Mouse (Mus musculus) brain, embryonic 14.5 days (tissue): Measurements from ENCODE around the gene Nsmf. TPM values are rescaled to one million over a fixed set of nuclear protein-coding genes. Genes with fewer than 3 reads are reported as not detected.
A peak's percentile ranks its signal among the peaks of the same experiment; 100 is the strongest.

Experiments used
- DNase-seq: peaks from one replicate; pipeline ENCODE4 v3.0.0-alpha.2; 2011; ENCODE audit warnings: low read depth
- CTCF ChIP-seq: fragments of 200-500 bp; IDR thresholded peaks from 2 replicates; pipeline ENCODE4 v1.5.1; 2012; ENCODE audit warnings: inconsistent platforms, mild to moderate bottlenecking, moderate library complexity, borderline replicate concordance; ENCODE audit not compliant: insufficient read depth, insufficient read length; ENCODE audit errors: extremely low read depth
- POLR2A ChIP-seq: fragments of 200-500 bp; IDR thresholded peaks from 2 replicates; pipeline ENCODE4 v1.6.1; 2012; ENCODE audit warnings: mild to moderate bottlenecking, inconsistent platforms, borderline replicate concordance; ENCODE audit not compliant: poor library complexity, insufficient read depth, insufficient read length, severe bottlenecking; ENCODE audit errors: extremely low read depth
- polyA plus RNA-seq: library from polyadenylated mRNA; depleted of rRNA; stranded (reverse); fragments of >200 nt; gene quantifications from 2 replicates; pipeline ENCODE4 v1.2.3, GENCODE M21; 2012

Gene Nsmf
- polyA plus RNA-seq, 1 experiment, result 194 TPM

DNA sequence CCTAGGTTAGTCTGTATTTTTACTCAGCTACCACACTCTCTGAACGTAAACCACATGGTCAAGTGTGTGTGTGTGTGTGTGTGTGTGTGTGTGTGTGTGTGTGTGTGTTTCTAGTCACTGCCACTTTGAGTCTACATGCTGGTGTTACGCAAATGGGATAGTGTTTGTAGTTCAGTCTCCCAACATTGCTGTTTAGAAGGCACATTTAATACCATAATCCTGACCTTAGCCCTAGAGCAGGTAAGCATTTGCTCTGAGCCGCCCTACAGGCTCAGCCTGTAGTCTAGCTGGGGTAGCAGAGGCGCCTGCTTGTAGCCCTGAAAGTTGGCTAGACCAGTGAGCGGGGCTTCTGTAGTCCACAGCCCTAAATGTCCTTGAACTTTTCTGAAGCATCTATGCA lies 9.4 kb downstream of the Nsmf start:
- no peak for TF ChIP-seq CTCF
- TF ChIP-seq POLR2A, result no peak
- DNase-seq, result no peak

- no peak for TF ChIP-seq CTCF
- TF ChIP-seq POLR2A, result no peak
- DNase-seq, result no peak
Observed at GRCm38 (mm10) chr2:25064285-25064684, 10.1 kb downstream of the Nsmf start.

DNA sequence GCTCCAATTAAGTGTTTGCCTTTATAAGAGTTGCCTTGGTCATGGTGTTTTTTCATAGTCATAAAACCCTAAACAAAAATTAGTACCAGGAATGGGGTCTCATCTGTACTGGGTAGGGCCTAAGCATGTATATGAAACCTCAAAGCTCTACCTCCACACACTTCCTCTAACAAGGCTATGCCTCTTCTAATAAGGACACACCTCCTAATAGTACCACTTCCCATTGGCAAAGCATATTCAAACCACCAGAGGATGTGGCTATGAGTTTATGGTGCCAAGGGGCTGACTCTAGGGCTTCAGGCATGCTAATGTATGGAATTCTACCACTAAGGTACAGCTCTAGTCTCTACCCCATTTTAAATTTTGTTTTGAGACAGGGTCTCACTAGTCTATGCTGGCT lies 11.4 kb downstream of the Nsmf start:
- no peak for TF ChIP-seq POLR2A
- no peak for TF ChIP-seq CTCF
- no peak for DNase-seq

GRCm38 (mm10) chr2:25066552-25066951 lies 12.4 kb downstream of the Nsmf start:
- DNase-seq, result no peak
- TF ChIP-seq POLR2A (no peak), CTCF (no peak)

DNA sequence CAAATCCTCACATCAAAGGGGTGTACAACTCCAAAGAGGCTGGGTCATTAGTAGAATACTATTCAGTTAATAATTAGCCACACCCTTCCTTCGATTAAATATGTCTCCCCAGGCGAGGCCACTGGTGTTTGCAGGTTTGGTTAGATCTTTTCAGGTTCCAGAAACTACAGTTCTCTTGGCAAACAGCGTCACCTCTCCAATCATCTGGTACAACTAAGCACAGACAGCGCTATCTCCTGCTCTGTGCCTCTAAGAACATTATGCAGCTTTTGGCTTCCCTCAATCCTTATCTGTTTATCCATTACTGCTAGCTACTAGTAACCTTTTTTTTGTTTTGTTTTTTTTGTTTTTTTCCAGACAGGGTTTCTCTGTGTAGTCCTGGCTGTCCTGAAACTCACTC lies 15.4 kb downstream of the Nsmf start:
- TF ChIP-seq POLR2A (no peak), CTCF (no peak)
- DNase-seq, result no peak

DNA sequence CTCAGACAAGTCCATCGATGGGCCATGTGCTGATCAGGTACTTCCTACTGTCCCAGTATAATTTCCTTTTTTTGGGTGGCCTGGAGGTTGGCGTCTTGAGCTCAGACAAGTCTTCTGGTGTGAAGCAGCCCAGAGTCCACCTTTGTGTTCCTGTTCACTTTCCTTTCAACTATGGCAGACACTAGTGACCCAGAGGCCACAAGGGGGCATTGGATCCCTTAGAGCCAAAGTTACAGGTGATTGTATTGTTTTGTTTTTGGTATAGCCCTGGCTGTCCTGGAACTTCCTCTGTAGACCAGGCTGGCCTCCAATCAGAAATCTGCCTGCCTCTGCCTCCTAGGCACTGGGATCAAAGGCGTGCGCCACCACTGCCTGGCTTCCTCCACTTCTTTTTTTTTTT lies 18.2 kb downstream of the Nsmf start:
- no peak for DNase-seq
- TF ChIP-seq POLR2A, result no peak
- TF ChIP-seq CTCF, result no peak

DNA sequence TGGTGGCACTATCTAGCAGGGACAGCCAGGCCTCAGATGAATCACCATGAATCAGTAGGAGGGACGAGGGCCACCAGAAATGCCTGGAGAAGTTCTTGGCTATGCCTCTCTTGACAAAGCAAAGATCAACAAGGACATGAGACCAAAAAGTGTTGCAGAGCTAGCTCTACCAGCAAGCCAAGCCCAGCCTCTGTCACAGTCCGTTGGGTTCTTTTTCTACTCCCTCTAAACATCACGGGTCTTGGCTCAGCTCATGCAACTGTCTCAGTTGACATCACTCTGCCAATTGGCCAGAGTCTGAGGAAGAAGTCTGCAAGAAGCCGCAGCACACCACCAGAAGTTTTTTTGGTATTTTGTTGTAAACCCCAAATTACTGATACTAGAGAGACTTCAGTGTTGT lies 21.4 kb downstream of the Nsmf start:
- no peak for DNase-seq
- no peak for TF ChIP-seq POLR2A
- no peak for TF ChIP-seq CTCF

- no peak for TF ChIP-seq POLR2A
- no peak for TF ChIP-seq CTCF
- no peak for DNase-seq
Observed at GRCm38 (mm10) chr2:25078967-25079366, 24.8 kb downstream of the Nsmf start.

DNA sequence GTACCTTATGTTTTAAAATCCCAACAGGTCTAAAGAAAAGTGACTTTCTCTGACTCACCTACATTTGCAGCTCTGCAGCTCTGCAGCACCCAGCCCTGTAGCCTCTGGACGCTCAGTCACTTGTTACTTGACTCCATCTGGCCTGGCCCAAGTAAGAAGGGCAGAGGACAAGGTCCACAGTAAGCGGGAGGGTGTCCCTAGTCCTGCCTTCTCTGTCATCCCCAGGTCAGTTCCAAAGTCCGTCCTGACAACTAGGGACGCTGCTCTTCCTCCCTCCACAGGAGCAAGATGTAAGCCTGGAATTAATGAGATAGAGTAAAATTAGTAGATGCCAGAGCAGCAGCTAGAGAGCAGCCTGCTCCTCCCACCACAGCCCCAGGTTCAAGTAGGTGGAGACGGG lies 25.9 kb downstream of the Nsmf start, which contains the start of gene Entpd8:
Entpd8 (plus strand) TSS at position 229 of the 400 bp plus-strand sequence.
- TF ChIP-seq CTCF (no peak), POLR2A (no peak)
- DNase-seq, result no peak

GRCm38 (mm10) chr2:25083697-25084096 lies 29.5 kb downstream of the Nsmf start:
- DNase-seq, result no peak
- TF ChIP-seq POLR2A (no peak), CTCF (no peak)

DNA sequence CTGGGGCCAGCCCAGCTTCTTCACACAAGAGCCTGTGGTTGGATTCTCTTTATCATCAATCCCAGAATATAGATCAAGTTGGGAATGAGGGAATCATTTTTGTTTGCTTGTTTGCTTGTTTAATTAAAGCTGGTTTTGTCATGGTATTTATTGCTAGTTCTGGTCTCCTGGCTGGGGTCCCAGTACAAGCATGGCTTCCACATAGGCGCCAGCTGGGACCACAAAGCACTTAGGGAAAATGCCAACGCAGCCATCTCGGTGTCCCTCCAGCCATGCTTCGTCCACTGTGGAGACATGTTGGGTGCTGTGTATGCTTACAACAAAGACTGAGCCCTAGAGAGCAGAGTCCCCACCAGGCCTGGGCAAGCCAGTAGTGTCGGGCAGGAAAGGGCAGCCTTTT lies 31.4 kb downstream of the Nsmf start:
- DNase-seq, result peak; percentile 20
- no peak for TF ChIP-seq CTCF
- TF ChIP-seq POLR2A, result no peak

- no peak for DNase-seq
- TF ChIP-seq CTCF, result no peak
- no peak for TF ChIP-seq POLR2A
Observed at GRCm38 (mm10) chr2:25087842-25088241, 33.7 kb downstream of the Nsmf start.
